Mouse (Mus musculus): ENCODE measurements at regions not wholly inside any gene's neighbourhood (a gene's known extent, or its start where the extent isn't known, plus 50 kb on each side); places are given as distances from the start of the nearest gene placed in this dataset.
A peak's percentile ranks its signal among the peaks of the same experiment; 100 is the strongest.

- DNase-seq (ENCODE audit: low read depth, low spot score), result peak; percentile 25
These were observed 87.1 kb upstream of the Gpc5 start for GRCm38 (mm10) chr14:115004733-115005405.

DNA sequence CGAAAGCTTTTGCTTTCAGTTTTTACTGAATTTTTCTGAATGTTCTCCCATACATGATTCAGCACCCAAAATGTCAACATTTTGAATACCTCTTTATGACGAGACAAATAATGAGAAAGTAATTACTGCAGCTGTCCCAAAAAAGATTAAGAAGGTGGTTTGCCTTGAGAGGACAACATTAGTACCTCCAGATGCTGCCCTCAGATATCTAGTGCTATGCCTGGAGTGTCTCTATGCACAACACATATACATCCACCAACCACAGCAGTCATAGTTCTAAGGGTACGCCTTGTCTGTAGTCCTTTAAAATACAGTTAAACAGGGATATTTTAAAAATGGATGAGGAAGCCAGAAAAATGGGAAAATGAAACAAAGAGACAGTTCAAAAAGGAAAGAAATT, 81.1 kb upstream of the Gpc5 start:
- DNase-seq (ENCODE audit: low read depth, low spot score), result no peak

GRCm38 (mm10) chr14:115015299-115015698, 76.7 kb upstream of the Gpc5 start:
- DNase-seq (ENCODE audit: low read depth, low spot score), result no peak

DNA sequence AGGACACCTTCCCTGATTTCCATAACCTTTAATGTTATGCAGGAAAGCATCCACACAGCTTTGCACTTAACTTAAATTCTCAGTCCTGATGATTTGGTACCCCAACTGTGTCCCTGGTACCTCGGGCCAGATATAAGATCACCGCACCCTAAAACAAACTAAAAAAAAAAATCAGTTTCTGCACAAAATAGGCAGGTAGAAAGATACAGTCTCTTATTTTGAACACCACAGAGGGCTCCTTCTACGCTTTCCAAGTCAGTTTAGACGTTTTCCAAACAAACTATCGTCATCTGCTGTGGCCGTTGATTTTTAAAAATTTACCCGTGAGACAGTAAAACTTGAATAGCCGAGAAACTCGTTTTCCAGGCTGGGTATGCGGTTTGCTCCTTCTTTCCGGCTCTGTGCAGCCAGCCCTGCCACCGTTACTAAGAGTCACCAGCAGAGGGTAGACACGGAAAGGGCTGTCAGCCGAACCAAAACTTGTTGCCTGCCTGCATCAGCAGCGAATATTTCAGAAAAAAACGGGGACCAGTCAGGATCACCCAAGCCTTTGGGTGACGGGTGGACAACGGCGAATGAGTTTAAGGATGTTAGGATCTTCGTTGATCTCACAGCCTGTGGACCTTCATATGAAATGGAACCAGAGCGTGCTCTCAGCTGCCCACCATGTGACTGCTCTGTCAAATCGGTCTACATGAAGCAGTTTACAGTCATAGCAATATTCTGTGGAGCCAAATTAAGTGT, 74.4 kb upstream of the Gpc5 start:
- DNase-seq (ENCODE audit: low read depth, low spot score), result peak; percentile 61

- DNase-seq (ENCODE audit: low read depth, low spot score), result no peak
These were observed 64.0 kb upstream of the Gpc5 start for GRCm38 (mm10) chr14:115028011-115028410.

DNA sequence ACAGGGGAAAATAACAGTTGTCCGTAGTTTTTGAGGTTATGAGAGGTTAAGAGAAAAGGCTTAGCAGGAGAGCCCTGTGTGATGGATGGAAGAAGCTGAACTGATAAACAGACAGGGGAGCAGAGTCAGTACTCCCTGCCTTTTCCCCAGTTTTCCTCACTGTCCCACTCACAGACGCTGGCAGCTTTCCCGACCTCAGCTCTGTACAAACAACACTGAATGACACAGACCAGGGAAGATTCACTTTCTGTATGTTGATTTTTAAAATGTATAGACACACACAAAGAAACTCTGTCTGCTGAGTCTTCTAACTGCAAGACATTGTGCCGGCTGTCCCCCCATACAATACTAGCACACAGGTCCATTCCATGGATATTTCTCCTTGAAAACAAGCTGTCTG, 60.3 kb upstream of the Gpc5 start:
- no peak for DNase-seq (ENCODE audit: low read depth, low spot score)

DNA sequence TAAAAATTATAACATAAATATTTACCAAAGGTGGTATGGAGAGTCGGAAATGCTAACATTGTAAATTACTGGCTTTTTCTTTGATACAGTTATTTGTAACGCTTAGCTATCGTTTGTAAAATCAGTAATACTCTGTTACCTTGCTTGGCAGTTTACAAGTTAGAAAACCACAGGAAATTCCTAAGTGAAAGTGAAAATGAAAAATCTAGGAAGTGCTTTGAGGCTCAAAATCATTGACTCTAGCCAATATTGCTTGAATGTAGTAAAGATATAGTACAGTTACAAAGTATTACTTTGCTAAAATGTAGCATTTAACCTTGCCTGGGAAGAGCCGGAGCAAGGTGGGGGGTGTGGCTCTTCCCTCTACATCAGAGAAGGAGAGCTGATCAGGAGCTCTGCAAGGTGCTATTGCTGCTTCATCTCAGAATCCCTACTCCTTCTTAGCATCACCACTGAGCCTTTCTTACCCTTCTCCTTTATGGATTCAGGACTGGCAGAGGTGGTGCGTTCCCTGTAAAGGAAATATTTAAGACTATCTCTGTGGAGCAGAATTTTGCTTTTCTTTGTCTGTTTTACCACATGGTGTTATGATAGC, 58.5 kb upstream of the Gpc5 start:
- DNase-seq (ENCODE audit: low read depth, low spot score), result no peak

DNA sequence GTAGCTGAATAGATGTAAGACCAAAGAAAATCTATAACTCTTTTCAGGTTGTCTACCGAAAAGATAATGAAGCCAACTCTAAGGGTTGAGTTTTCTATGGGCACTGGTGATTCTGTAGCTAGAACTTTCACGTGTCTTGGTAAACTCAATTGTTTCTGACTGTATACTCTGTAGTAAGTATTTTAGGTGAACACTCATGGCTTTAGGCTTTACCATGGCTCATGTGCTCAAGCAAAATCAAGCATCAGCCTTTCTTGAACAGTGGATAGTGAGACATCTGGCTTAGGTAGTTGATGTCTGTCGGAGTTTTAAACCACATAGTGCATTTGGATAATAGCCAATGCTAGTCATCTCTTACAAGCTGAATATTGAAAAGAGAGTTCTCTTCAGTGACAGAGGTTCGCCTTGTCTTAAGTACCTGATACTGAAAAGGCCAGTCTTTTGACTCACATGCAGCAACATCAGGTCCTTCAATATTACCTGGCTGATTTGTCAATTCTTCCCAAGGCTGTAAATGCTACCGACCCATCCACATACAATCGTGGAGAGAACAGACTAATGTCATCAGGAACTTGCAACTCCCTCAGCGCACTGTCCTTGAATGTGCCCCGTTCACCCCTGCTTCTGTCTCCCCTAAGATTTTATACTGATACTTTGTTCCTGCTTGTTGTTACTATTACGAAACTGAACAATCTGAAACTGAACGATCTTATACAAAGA, 57.1 kb upstream of the Gpc5 start:
- no peak for DNase-seq (ENCODE audit: low read depth, low spot score)

DNA sequence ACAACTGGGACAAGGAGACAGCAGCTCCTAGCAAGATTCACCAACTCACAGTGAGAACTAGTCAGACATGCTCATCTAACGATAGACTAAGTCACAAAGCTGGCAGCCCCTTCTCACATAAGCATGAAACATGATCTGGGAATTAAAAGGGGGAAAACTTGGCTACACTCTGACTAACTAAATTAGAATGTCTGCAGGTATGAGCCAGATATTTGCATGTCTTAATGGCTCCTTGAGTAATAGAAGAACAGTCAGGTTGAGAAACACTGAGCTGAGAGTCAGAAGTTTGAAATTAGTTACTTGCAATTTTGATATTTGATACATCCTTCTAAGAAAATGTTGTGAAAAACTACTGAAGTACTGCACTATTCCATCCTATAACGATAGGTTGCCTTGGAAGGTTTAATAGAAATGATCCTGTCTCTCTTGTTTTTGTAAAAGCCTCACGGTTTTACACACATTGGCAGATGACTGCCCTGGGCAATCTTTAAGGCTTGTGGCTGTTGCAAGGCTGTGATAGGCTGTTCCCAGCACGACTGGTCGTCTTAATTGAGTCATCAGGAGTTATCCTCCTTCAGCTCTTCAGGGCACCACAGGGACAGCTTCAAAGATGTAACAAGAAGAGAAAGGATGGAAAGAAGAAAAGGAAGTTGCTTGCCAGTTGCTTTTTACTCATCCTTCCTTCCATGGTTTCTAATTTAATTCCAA, 54.8 kb upstream of the Gpc5 start:
- no peak for DNase-seq (ENCODE audit: low read depth, low spot score)

DNA sequence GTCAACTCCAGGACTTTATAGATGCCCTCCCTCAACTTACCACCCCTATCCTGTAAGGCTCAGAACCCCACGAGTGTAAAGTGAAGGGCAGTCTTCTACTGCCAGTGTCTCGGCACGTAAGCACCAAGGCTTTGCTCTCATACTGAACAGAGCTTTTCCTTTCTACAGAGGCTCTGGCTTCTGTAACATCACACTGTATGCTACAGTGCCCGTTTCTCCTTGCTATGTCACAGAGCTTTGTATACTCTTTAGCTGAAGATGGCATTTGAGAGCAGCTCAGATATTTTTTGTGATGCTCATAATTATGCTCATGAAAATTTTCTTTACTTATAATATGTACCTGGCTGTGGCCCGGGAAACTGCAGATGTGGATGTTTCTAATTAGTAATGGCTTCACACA, 53.2 kb upstream of the Gpc5 start:
- DNase-seq (ENCODE audit: low read depth, low spot score), result no peak

- no peak for DNase-seq (ENCODE audit: low read depth, low spot score)
These were observed 52.5 kb upstream of the Gpc5 start for GRCm38 (mm10) chr14:115039524-115039923.

DNA sequence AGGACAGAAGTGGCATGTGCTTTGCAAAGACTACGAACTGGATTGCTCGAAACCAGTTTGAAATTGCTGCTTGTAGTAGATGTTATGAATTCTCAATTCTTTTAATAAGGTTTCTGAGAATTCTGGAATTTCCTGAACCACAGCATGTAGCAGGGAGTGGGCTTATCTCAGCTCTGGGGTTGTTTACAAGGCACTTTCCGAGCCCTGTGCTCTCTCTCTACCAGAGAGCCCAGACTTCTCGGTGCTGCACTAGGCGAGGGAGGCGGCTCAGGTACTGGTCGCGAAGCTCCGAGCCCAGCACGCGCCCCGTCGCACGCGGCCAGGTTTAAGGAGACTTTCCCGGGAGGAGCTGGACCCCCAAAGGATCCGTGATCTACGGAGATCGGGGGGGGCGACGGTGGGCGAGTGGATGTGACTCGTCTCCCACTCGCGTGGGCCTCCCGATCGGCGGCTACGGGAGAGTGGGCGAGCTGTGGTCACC, 51.9 kb upstream of the Gpc5 start:
- peak; percentile 58 for DNase-seq (ENCODE audit: low read depth, low spot score)

GRCm38 (mm10) chr14:115040578-115041206, 51.3 kb upstream of the Gpc5 start:
- DNase-seq (ENCODE audit: low read depth, low spot score), result peak; percentile 90

- no peak for DNase-seq (ENCODE audit: low read depth, low spot score)
These were observed 50.5 kb upstream of the Gpc5 start for GRCm38 (mm10) chr14:115041336-115042054.

GRCm38 (mm10) chr14:115042055-115042564, 49.9 kb upstream of the Gpc5 start:
- DNase-seq (ENCODE audit: low read depth, low spot score), result peak; percentile 92

Measured in mesoderm, embryonic 11.5 days (tissue).